Mouse (Mus musculus) mature B cell (primary cell): Measurements from ENCODE around the gene Mia3.
"Not testable (repeated sequence)": the region's sequence is repeated elsewhere in the genome, so short reads cannot be mapped to it uniquely, and the experiment has no call there.

Experiments
- in situ Hi-C: fragments of 300-500 bp; cut with MboI; formaldehyde crosslinking; loops from 2 replicates; pipeline ENCODE4 v1.14.3; 2019

Mia3 gene

GRCm38 (mm10) chr1:183344886-183345816 is 24.2 kb downstream of the Mia3 start:
- in situ Hi-C loops, result no loop called here

GRCm38 (mm10) chr1:183342902-183343301 is 26.5 kb downstream of the Mia3 start:
- in situ Hi-C loops, result not testable (repeated sequence)

- in situ Hi-C loops, result no loop called here
Observed at GRCm38 (mm10) chr1:183327171-183327570, 42.2 kb downstream of the Mia3 start.

DNA sequence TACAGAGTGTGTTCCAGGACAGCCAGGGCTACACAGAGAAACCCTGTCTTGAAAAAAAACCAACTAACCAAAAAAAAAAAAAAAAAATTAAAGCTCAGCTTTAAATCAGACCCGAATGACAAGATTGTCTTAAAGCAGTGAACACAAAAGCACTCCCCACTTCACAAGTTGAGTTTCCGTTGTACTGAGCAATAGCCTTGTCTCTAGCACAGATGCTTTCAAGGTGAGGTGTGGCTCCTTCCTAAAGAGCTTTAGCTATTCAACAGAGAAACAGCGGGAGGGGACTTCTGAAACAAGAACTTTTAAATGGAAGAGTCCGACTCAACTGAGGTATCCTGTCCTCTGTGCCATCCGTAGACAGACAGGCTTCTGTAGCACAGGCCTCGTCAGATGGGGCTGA is 44.9 kb downstream of the Mia3 start:
- in situ Hi-C loops, result no loop called here

DNA sequence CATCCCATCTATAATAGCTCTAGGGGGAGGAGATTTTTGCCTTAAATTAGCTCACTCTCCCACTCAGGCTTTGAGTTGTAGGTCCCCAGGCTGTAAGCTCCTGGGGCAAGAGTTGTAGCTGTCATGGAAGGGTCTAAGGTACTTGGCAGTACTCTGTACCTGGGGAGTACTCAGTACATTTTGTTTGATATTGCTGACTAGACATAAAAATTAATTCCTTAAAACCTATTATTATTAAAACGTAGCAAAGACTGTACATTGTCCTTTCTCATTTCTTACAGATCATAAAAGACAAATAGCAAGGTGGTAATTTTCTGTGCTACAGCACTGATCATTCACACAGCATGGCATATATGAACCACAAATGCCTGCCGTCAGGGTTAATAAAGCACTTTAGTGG is 45.4 kb downstream of the Mia3 start:
- in situ Hi-C loops, result no loop called here

DNA sequence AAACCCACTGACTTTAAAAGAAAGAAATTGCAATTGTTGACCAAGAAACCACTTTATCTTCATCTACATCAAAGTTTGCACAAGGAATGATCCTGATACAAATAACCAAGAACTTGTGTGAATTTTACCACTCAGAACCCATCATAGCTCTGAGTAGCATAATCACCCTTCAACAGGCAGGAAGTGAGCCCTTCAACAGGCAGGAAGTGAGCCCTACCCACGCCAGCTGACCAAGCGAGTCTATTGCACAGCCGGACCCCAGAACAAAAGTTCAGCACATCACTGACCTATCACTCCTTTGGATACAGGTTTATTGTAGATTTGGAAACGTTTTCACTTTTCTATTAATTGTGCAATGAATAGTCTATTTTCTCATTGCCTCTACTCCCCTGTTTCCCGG is 46.9 kb downstream of the Mia3 start:
- in situ Hi-C loops, result not testable (repeated sequence)

DNA sequence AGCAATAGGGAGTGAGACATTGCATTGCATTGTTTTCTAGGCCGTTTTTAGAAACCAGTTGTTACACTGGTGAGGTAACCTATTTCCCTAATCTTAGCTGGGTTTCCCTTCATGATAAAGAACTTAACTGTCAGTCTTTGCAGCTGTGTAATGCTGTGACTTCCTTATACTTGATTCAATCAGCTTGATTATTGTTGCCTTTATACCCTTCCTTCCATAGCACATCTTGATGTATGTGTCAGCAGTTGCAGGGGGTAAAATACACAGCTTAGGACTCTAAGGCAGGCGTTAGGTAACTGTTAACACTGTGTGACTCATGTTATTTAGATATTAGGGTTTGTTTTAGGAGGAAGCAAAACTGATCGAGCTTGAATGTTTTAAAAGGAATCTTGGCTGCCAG is 48.6 kb downstream of the Mia3 start:
- in situ Hi-C loops, result no loop called here

DNA sequence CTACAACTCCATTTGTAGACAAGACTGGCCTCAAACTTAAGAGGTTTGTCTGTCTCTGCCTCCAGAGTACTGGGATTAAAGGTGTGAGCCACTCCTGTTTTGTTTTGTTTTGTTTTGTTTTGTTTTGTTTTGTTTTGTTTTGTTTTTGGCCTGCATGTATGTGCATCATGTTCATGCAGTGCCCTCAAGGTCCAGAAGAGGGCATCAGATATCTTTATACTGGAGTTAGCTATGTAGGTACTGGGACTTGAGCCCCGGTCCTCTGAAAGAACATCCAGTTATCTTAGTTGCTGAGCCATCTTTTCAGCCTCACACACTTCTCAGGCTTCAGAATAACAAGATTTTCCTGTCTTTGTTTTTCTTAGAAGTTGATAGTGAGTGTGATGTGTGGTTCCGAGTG is 53.6 kb downstream of the Mia3 start:
- in situ Hi-C loops, result no loop called here

- in situ Hi-C loops, result no loop called here
Observed at GRCm38 (mm10) chr1:183312076-183312475, 57.3 kb downstream of the Mia3 start.

DNA sequence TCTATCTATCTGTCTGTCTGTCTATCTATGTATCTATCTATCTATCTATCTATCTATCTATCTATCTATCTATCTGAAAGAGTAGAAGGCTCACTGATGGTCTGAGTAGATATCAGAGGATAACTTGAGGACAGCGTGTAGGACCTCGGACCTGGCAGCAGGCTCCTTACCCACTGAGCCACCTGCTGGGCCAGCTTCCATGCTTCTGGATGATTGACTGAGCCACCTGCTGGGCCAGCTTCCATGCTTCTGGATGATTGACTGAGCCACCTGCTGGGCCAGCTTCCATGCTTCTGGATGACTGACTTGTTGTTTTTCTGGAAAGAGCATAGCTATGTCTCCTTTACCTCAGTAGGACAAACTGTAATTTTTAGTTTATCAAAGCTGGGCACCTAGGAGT is 59.8 kb downstream of the Mia3 start:
- in situ Hi-C loops, result not testable (repeated sequence)

DNA sequence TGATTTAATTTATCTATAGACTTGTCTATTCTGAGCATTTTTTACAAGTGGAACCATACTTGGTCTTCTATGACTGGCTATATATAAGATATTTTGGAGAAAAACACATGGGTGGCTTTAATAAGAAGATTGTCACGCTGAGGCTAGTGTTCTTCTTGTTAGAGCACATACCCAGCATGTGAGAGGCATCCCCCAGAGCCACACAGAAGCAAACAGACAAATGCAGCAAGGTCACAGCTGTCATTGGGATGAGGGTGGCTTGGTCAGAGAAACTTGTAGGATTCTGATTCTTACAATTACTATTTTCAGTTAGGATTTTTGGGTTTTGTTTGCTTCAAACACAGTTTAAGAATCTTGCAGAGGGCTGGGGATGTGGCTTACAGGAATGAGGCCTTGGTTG is 60.9 kb downstream of the Mia3 start:
- in situ Hi-C loops, result no loop called here

DNA sequence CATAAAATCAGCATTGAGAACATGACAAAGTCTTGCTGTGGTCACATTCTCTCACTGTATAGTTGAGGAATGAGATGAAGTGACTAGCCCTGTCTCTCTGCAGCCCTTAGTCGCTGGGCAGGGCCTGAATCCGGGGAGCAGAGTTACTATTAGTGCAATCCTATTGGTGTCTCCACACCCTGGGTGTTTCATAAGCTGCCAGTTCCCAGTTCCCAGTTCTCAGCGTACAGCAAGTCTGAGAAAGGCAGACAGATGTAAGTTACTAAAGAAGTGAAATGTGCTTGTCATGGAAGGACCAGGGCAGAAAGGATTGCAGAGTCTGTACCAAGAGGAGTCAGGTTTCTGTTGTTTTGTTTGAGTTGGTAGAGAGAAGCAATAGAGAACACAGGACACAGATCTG is 61.8 kb downstream of the Mia3 start:
- in situ Hi-C loops, result no loop called here

DNA sequence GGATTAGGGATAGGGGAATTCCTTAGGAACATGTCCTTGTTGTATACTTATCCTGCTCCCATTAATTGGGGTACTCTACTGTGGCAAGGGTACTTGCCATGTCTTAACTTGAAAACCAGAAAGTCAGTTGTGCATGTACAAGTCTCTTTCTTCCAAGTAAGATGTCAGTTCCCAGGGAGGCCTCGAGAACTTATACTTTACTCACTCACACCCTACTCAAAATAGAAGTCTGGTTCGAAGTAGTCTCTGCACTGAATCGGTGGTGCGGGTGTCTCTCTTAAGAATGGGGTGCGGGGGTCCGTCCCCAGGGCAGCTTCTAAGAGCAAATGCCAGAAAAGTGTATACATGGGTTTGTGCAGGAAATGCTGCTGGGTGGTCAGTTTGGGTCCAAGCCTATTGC is 70.2 kb downstream of the Mia3 start:
- in situ Hi-C loops, result no loop called here

DNA sequence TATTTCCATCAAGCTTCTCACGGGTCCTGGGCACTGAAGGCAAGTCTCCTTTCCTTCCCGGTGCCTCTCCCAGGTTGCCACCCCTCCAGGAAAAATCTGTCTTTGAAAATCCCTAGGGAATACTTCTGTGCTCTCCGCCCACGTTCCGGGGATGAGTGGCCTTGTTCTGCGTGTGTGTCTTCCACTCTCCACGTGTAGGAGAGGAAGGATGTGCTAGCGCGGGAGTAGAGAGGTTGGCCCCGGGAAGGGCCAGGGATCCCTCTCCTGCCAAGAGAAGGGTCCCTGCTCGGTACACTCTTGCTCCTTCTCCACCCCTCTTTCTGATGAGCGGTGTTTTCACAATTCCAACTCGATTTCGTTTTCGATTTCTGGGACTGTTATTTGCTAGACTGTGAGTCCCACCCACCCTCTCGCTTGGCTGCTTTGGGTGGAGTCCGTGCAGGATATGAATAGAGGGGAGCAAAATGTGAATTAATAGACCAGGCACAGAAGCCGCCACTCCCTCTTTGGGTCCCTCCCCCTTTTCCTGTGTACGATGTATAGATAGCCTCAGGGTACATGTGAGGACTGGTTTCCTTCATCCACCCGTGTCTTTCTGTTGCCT is 71.4 kb downstream of the Mia3 start:
- in situ Hi-C loops, result no loop called here

DNA sequence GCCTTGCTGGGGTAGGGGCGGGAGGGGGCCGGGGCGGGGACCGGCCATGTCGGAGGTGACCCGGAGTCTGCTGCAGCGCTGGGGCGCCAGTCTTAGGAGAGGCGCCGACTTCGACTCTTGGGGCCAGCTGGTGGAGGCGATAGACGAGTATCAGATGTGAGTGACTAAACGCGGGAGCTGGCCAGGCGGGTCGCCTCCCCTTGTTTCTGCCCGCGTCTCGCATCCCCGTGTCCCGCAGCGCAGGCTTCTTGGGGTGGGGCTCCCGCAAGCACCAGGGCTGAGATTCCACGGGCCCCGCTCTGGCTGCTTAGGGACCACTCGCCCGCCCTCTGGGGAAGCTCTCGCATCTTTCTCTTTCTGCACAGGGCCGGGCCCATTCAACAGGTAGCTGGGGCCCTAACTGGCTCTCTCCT is 71.9 kb downstream of the Mia3 start:
- in situ Hi-C loops, result no loop called here

DNA sequence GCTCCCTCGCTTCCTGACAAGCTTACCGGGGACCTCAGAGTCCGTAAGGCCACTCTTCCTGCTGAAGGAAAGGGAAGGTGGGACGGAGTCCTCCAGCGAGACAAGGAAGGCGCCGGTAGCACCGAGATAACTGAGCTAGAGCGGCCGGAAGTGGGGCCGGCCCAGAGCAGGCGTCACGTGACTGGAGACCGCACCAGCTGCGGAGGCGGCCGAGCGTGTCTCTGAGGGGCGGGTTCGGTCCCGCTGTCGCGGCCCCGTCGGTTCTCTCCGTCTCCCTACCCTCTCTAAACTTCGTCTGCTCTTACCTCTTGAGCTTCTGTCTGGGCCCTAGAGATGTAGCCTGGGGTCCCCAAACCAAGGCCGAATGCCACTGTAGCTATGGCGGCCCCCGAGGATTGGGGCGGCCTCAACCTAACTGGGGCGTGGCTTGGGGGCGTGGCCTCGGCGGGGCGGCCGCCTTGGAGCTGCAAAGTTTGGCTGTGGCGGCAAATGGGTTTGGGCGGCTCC is 72.4 kb downstream of the Mia3 start, which contains the start of gene Brox:
Brox (minus strand) TSS at position 393 of the 507 bp plus-strand sequence.
- in situ Hi-C loops, result no loop called here

- in situ Hi-C loops, result no loop called here
Observed at GRCm38 (mm10) chr1:183296465-183296864, 72.9 kb downstream of the Mia3 start, which contains the start of gene Aida. Aida (plus strand) TSS chr1:183296590.

DNA sequence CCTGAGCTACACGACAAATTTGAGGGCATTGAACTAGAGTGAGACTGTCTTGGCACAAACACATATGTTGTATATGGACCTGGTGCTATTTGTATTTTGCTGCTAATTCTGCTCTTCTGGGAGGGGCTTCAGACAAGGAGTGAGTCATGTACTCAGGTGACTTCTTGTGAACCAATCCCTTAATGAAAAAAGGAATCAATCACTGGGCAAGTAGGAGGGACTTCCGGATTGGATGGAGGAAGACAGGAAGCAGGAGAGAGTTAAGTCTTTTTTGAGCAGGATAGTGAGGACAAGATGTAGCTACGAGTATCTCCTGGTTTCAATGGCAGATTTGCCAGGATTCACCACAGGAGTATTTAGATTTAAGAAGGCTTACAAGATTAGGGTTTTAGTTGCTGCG is 79.8 kb downstream of the Mia3 start:
- in situ Hi-C loops, result no loop called here

- in situ Hi-C loops, result no loop called here
Observed at GRCm38 (mm10) chr1:183288351-183288750, 81.0 kb downstream of the Mia3 start.
